Mouse (Mus musculus): ENCODE measurements around the gene Vegfb. TPM values are rescaled to one million over a fixed set of nuclear protein-coding genes. Genes with fewer than 3 reads are reported as not detected.

Gene Vegfb
- total RNA-seq, 1 experiment: 10.0 TPM

- H3K4me3 ChIP-seq (ENCODE audit: insufficient read depth in 1 of 2, low read depth in 1 of 2, low read length in 2 of 2, poor library complexity in 1 of 2, severe bottlenecking in 1 of 2): no peak overlapping the region
- H3K9ac ChIP-seq (ENCODE audit: insufficient read depth, low read depth, low read length, poor library complexity, severe bottlenecking): no peak overlapping the region
- in situ Hi-C loops (cut with MboI; ENCODE audit: low sequenced_read_pairs in 2 of 2, unreplicated experiment in 2 of 2): no loop called here
- TF ChIP-seq ZNF384 (IDR thresholded peaks at IDR 0.05; ENCODE audit: low read depth, low read length): no peak
- DNase-seq (ENCODE audit: low read depth, low spot score): no peak
- H3K4me1 ChIP-seq (ENCODE audit: control insufficient read depth in 2 of 2, insufficient read depth in 2 of 2, low read length in 2 of 2, poor library complexity in 1 of 2): no peaks in the 10 kb centered on the region
- H3K27ac ChIP-seq (ENCODE audit: insufficient read depth, low read depth, low read length, poor library complexity, severe bottlenecking): no peak overlapping the region
- no peaks in the 10 kb centered on the region for H3K9me3 ChIP-seq (ENCODE audit: control insufficient read depth, insufficient read depth, low read depth, low read length)
- H3K36me3 ChIP-seq (ENCODE audit: control insufficient read depth, insufficient read depth, low read length, poor library complexity, severe bottlenecking): peaks cover 5% of the 10 kb centered on the region; the same call in 1 of the 2 replicates
Observed at GRCm38 (mm10) chr19:7013984-7014383, 26.5 kb upstream of the Vegfb start.

DNA sequence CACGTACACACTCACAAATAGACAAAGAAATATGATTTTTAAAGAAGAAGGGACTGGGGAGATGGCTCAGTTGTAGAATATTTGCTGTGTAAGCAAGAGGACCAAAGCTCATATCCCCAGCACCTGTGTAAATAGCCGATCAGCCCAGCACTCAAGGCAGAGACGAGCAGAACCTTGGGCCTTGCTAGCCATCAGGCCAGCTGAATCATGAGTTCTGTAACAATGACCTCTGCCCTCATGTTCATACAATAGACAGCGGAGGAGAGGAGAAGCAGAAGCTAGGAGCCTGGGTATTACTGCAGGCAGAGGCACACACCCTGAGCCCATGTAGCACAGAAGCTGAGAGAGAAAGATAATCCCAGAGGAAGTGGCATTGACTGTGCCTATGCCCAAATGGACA is 25.0 kb upstream of the Vegfb start:
- Histone ChIP-seq H3K9ac (ENCODE audit: insufficient read depth, low read depth, low read length, poor library complexity, severe bottlenecking) (no peak overlapping the region), H3K4me3 (ENCODE audit: insufficient read depth in 1 of 2, low read depth in 1 of 2, low read length in 2 of 2, poor library complexity in 1 of 2, severe bottlenecking in 1 of 2) (no peak overlapping the region), H3K36me3 (ENCODE audit: control insufficient read depth, insufficient read depth, low read length, poor library complexity, severe bottlenecking) (no peaks in the 10 kb centered on the region), H3K9me3 (ENCODE audit: control insufficient read depth, insufficient read depth, low read depth, low read length) (no peaks in the 10 kb centered on the region), H3K4me1 (ENCODE audit: control insufficient read depth in 2 of 2, insufficient read depth in 2 of 2, low read length in 2 of 2, poor library complexity in 1 of 2) (no peaks in the 10 kb centered on the region), H3K27ac (ENCODE audit: insufficient read depth, low read depth, low read length, poor library complexity, severe bottlenecking) (no peak overlapping the region)
- TF ChIP-seq MAFK (IDR thresholded peaks at IDR 0.05; ENCODE audit: insufficient read depth, low read depth, low read length): no peak
- no peak for TF ChIP-seq ZC3H11A (IDR thresholded peaks at IDR 0.05; ENCODE audit: borderline replicate concordance, low read depth, low read length)
- no peak for TF ChIP-seq HCFC1 (IDR thresholded peaks at IDR 0.05; ENCODE audit: borderline replicate concordance, insufficient read depth, low read length)
- no peak for TF ChIP-seq ZNF384 (IDR thresholded peaks at IDR 0.05; ENCODE audit: low read depth, low read length)
- TF ChIP-seq CHD2 (IDR thresholded peaks at IDR 0.05; ENCODE audit: low read depth, low read length): no peak
- in situ Hi-C loops (cut with MboI; ENCODE audit: low sequenced_read_pairs in 2 of 2, unreplicated experiment in 2 of 2): no loop called here
- DNase-seq (ENCODE audit: low read depth, low spot score): no peak

DNA sequence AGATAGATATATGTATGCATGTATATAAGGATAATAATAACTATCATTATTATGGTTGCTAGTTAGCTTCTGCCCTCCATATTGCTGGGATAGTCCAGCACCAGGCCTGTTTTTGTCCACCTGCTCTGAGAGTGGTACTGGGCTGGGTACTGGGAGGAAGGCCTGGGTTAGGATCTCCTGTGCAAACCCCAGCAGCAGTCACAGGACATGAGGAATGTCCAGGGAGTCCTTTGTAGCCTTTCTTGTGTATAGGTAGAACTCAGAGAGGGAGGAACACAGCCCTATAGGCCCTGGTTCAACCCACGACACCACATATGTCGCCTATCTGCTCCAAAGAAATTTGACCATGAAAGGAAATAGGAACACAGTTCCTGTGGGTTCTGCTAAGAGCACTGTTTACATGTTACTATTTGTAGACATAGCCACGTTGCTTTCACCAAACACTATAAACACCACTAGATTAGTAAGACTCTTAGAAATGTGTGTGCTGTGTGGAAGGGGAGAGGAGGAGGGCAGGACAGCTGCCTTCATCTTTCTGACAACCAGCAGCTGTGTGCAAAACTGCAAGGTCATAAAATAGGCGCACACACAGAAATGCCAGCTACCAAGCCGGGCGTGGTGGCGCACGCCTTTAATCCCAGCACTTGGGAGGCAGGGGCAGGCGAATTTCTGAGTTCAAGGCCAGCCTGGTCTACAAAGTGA is 19.6 kb upstream of the Vegfb start:
- Histone ChIP-seq H3K9ac (ENCODE audit: insufficient read depth, low read depth, low read length, poor library complexity, severe bottlenecking) (no peak overlapping the region), H3K36me3 (ENCODE audit: control insufficient read depth, insufficient read depth, low read length, poor library complexity, severe bottlenecking) (no peaks in the 10 kb centered on the region), H3K27ac (ENCODE audit: insufficient read depth, low read depth, low read length, poor library complexity, severe bottlenecking) (no peak overlapping the region), H3K4me1 (ENCODE audit: control insufficient read depth in 2 of 2, insufficient read depth in 2 of 2, low read length in 2 of 2, poor library complexity in 1 of 2) (no peaks in the 10 kb centered on the region), H3K4me3 (ENCODE audit: insufficient read depth in 1 of 2, low read depth in 1 of 2, low read length in 2 of 2, poor library complexity in 1 of 2, severe bottlenecking in 1 of 2) (no peak overlapping the region), H3K9me3 (ENCODE audit: control insufficient read depth, insufficient read depth, low read depth, low read length) (no peaks in the 10 kb centered on the region)
- no peak for DNase-seq (ENCODE audit: low read depth, low spot score)
- in situ Hi-C loops (cut with MboI; ENCODE audit: low sequenced_read_pairs in 2 of 2, unreplicated experiment in 2 of 2): no loop called here
- no peak for TF ChIP-seq HCFC1 (IDR thresholded peaks at IDR 0.05; ENCODE audit: borderline replicate concordance, insufficient read depth, low read length)

DNA sequence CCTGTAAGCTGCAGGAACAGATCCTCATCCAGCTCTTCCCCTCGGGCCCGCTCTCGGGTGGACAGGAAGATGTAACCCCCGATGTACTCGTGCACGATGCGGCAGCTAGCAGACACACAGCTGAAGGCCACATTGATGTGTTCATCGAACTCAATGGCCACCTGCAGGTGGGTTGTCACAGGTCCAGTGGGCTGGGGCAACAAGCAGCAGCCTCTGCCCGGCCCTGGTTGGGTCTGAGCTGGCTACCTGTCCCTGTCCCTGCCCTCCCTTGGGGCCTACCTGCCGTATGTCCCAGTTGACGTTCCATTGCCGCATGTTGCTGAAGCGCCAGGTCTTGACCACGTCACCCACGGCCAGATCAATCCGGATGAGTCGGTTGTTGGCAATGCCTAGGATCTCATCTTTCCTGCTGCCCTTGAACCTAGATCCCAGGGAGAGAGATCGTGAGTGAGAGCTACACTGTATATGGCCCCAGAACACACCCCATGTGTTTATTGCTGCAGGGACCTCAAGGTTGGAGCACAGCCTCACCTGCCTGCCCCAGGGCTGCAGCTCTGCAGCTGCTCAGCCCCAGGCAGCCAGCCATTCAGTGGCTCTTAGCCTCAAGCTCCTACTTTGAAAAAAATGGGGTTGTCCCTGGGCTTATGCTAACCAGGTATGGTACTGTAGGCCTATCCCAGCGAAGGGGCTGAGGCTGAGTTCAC is 12.1 kb upstream of the Vegfb start:
- no peak for TF ChIP-seq ZNF384 (IDR thresholded peaks at IDR 0.05; ENCODE audit: low read depth, low read length)
- TF ChIP-seq CHD2 (IDR thresholded peaks at IDR 0.05; ENCODE audit: low read depth, low read length): no peak
- no peak for TF ChIP-seq ZC3H11A (IDR thresholded peaks at IDR 0.05; ENCODE audit: borderline replicate concordance, low read depth, low read length)
- no peak for TF ChIP-seq MAFK (IDR thresholded peaks at IDR 0.05; ENCODE audit: insufficient read depth, low read depth, low read length)
- no peak for TF ChIP-seq HCFC1 (IDR thresholded peaks at IDR 0.05; ENCODE audit: borderline replicate concordance, insufficient read depth, low read length)
- H3K27ac ChIP-seq (ENCODE audit: insufficient read depth, low read depth, low read length, poor library complexity, severe bottlenecking): no peak overlapping the region
- peaks cover 0 to 12% of the 10 kb centered on the region in 2 experiments; a peak in 1 of 4 replicates for H3K4me1 ChIP-seq (ENCODE audit: control insufficient read depth in 2 of 2, insufficient read depth in 2 of 2, low read length in 2 of 2, poor library complexity in 1 of 2)
- no peak for DNase-seq (ENCODE audit: low read depth, low spot score)
- H3K9me3 ChIP-seq (ENCODE audit: control insufficient read depth, insufficient read depth, low read depth, low read length): no peaks in the 10 kb centered on the region
- peaks cover 13% of the 10 kb centered on the region for H3K36me3 ChIP-seq (ENCODE audit: control insufficient read depth, insufficient read depth, low read length, poor library complexity, severe bottlenecking)
- no peak overlapping the region for H3K9ac ChIP-seq (ENCODE audit: insufficient read depth, low read depth, low read length, poor library complexity, severe bottlenecking)
- H3K4me3 ChIP-seq (ENCODE audit: insufficient read depth in 1 of 2, low read depth in 1 of 2, low read length in 2 of 2, poor library complexity in 1 of 2, severe bottlenecking in 1 of 2): no peak overlapping the region
- in situ Hi-C loops (cut with MboI; ENCODE audit: low sequenced_read_pairs in 2 of 2, unreplicated experiment in 2 of 2): no loop called here
